Mouse (Mus musculus) hindbrain, embryonic 15.5 days (tissue): ENCODE results near the gene Dvl1. TPM values are rescaled to one million over a fixed set of nuclear protein-coding genes. Genes with fewer than 3 reads are reported as not detected.
A peak's percentile ranks its signal among the peaks of the same experiment; 100 is the strongest.

Experiments
- ATAC-seq: fragments of 200-750 bp; cut with Nextera tagmentation; 2 replicates; pipeline ENCODE4 v1.8.0; 2017; ENCODE audit warnings: low read depth, moderate number of reproducible peaks, moderate TSS enrichment; ENCODE audit not compliant: low FRiP score
- H3K27ac ChIP-seq: fragments of 300-500 bp; sonication (generic); replicated peaks from 2 replicates; pipeline ENCODE4 v1.5.1; 2015; ENCODE audit warnings: mild to moderate bottlenecking, inconsistent platforms
- H3K27me3 ChIP-seq: fragments of 300-500 bp; sonication (generic); 2 replicates; pipeline ENCODE4 v1.6.1; 2015; ENCODE audit warnings: control low read depth, inconsistent platforms
- H3K36me3 ChIP-seq: fragments of 300-500 bp; sonication (generic); 2 replicates; pipeline ENCODE4 v1.6.1; 2015; ENCODE audit warnings: control low read depth, inconsistent platforms
- H3K4me1 ChIP-seq: fragments of 300-500 bp; sonication (generic); replicated peaks from 2 replicates; pipeline ENCODE4 v1.6.1; 2015; ENCODE audit warnings: control low read depth, inconsistent platforms
- H3K4me2 ChIP-seq: fragments of 300-500 bp; sonication (generic); 2 replicates; pipeline ENCODE4 v1.6.1; 2015; ENCODE audit warnings: moderate library complexity, mild to moderate bottlenecking, inconsistent platforms
- H3K4me3 ChIP-seq: fragments of 300-500 bp; sonication (generic); 2 replicates; pipeline ENCODE4 v1.5.1; 2015; ENCODE audit warnings: mild to moderate bottlenecking, inconsistent platforms
- H3K9ac ChIP-seq: fragments of 300-500 bp; sonication (generic); 2 replicates; pipeline ENCODE4 v1.6.1; 2015; ENCODE audit warnings: inconsistent platforms
- H3K9me3 ChIP-seq: fragments of 300-500 bp; sonication (generic); 2 replicates; pipeline ENCODE4 v1.6.1; 2016; ENCODE audit warnings: control low read depth, inconsistent platforms
- WGBS: fragments of 180-500 bp; shearing (Covaris S2); methylation state at CpG from one replicate; pipeline ENCODE4 v1.1.7; 2015; 5-methylcytosine and 5-hydroxymethylcytosine counted together
- polyA plus RNA-seq: library from polyadenylated mRNA; unstranded; fragments of >200 nt; fragmentation: Nextera tagmentation; extraction: Ambion mirVana; gene quantifications from 2 replicates; pipeline ENCODE4 v1.2.1, GENCODE M21; 2015

The Dvl1 gene
- 30.8 and 32.8 TPM in 2 replicates for polyA plus RNA-seq

- peak; percentile 88 for ATAC-seq
- H3K4me2 ChIP-seq: peak within 1 kb of the TSS; percentile 84
- H3K27me3 ChIP-seq: no peaks in the 10 kb centered on the region
- peak within 1 kb of the TSS; percentile 96 for H3K9ac ChIP-seq
- H3K4me1 ChIP-seq: peaks cover 45% of the 10 kb centered on the region
- WGBS: 5% methylated on average over 28 of the region's 65 CpGs
- no peaks in the 10 kb centered on the region for H3K36me3 ChIP-seq
- H3K9me3 ChIP-seq: no peaks in the 10 kb centered on the region
- H3K4me3 ChIP-seq: peak within 1 kb of the TSS; percentile 51
- H3K27ac ChIP-seq: peak within 1 kb of the TSS; percentile 85
Observed at GRCm38 (mm10) chr4:155846871-155847578, at the start of gene Dvl1. Gene Dvl1 (plus strand): TSS chr4:155847402.

- Histone ChIP-seq H3K9me3 (no peaks in the 10 kb centered on the region), H3K4me1 (peaks cover 23% of the 10 kb centered on the region), H3K27me3 (0 out of 2 replicates have a peak, but pooled peaks cover 2% of the 10 kb centered on the region), H3K36me3 (peaks cover 3% of the 10 kb centered on the region; the same call in 1 of the 2 replicates), H3K27ac (no peak overlapping the region), H3K4me3 (no peak overlapping the region), H3K9ac (no peak overlapping the region), H3K4me2 (no peak overlapping the region)
- no peak for ATAC-seq
- 81% methylated on average over 1 of the region's 1 CpGs for WGBS
Observed at GRCm38 (mm10) chr4:155802075-155802474, 45.1 kb upstream of the Dvl1 start.

GRCm38 (mm10) chr4:155802741-155803339 lies 44.4 kb upstream of the Dvl1 start, which contains the start of gene Mrpl20:
Gene Mrpl20 (plus strand): TSS chr4:155802878.
- peak within 1 kb of the TSS; percentile 57 for H3K9ac ChIP-seq
- H3K27me3 ChIP-seq: 0 out of 2 replicates have a peak, but pooled peaks cover 2% of the 10 kb centered on the region
- H3K36me3 ChIP-seq: peaks cover 9% of the 10 kb centered on the region
- peak within 1 kb of the TSS; percentile 61 for H3K27ac ChIP-seq
- peaks cover 23% of the 10 kb centered on the region for H3K4me1 ChIP-seq
- H3K9me3 ChIP-seq: no peaks in the 10 kb centered on the region
- H3K4me3 ChIP-seq: peak within 1 kb of the TSS; percentile 58
- peak within 1 kb of the TSS; percentile 83 for H3K4me2 ChIP-seq
- ATAC-seq: peak; percentile 73; the same call in 1 of the 2 replicates
- WGBS: 6% methylated on average over 12 of the region's 12 CpGs

- H3K27ac ChIP-seq: peak overlapping the region; percentile 61
- H3K4me2 ChIP-seq: peak overlapping the region; percentile 83
- H3K9me3 ChIP-seq: no peaks in the 10 kb centered on the region
- 0 out of 2 replicates have a peak, but pooled peaks cover 2% of the 10 kb centered on the region for H3K27me3 ChIP-seq
- H3K4me1 ChIP-seq: peaks cover 23% of the 10 kb centered on the region
- H3K36me3 ChIP-seq: peaks cover 16% of the 10 kb centered on the region
- peak; percentile 98 for ATAC-seq
- H3K4me3 ChIP-seq: peak overlapping the region; percentile 58
- H3K9ac ChIP-seq: peak overlapping the region; percentile 57
- under 1% methylated on average over 58 of the region's 58 CpGs for WGBS
Observed at GRCm38 (mm10) chr4:155803340-155804041, 43.7 kb upstream of the Dvl1 start.

- no peak overlapping the region for H3K4me3 ChIP-seq
- H3K9me3 ChIP-seq: no peaks in the 10 kb centered on the region
- peaks cover 28% of the 10 kb centered on the region for H3K4me1 ChIP-seq
- no peak overlapping the region for H3K27ac ChIP-seq
- no peak overlapping the region for H3K9ac ChIP-seq
- H3K36me3 ChIP-seq: peaks cover 40% of the 10 kb centered on the region
- H3K4me2 ChIP-seq: no peak overlapping the region
- WGBS: 89% methylated on average over 3 of the region's 3 CpGs
- ATAC-seq: no peak
- H3K27me3 ChIP-seq: no peaks in the 10 kb centered on the region
Observed at GRCm38 (mm10) chr4:155807841-155808240, 39.4 kb upstream of the Dvl1 start.

GRCm38 (mm10) chr4:155811929-155812664 lies 35.1 kb upstream of the Dvl1 start, which contains the start of gene Ccnl2:
Gene Ccnl2 (plus strand): TSS chr4:155812489.
- under 1% methylated on average over 58 of the region's 60 CpGs for WGBS

GRCm38 (mm10) chr4:155812665-155813181 lies 34.5 kb upstream of the Dvl1 start:
- peak overlapping the region; percentile 83 for H3K4me2 ChIP-seq
- H3K4me3 ChIP-seq: peak overlapping the region; percentile 96
- no peaks in the 10 kb centered on the region for H3K9me3 ChIP-seq
- peak overlapping the region; percentile 92 for H3K27ac ChIP-seq
- peaks cover 60% of the 10 kb centered on the region for H3K36me3 ChIP-seq
- H3K4me1 ChIP-seq: peaks cover 31% of the 10 kb centered on the region
- H3K9ac ChIP-seq: peak overlapping the region; percentile 97
- under 1% methylated on average over 49 of the region's 49 CpGs for WGBS
- H3K27me3 ChIP-seq: no peaks in the 10 kb centered on the region
- peak; percentile 63 for ATAC-seq

More at GRCm38 (mm10) chr4:155811929-155812664, 35.1 kb upstream of the Dvl1 start, which contains the start of gene Ccnl2:
- Histone ChIP-seq H3K4me3 (peak within 1 kb of the TSS; percentile 96), H3K27ac (peak within 1 kb of the TSS; percentile 92), H3K9ac (peak within 1 kb of the TSS; percentile 97), H3K9me3 (no peaks in the 10 kb centered on the region), H3K27me3 (no peaks in the 10 kb centered on the region), H3K36me3 (peaks cover 59% of the 10 kb centered on the region), H3K4me2 (peak within 1 kb of the TSS; percentile 83), H3K4me1 (peaks cover 31% of the 10 kb centered on the region)
- peak; percentile 99 for ATAC-seq

- 73% methylated on average over 4 of the region's 4 CpGs for WGBS
Observed at GRCm38 (mm10) chr4:155817533-155817932, 29.7 kb upstream of the Dvl1 start.

GRCm38 (mm10) chr4:155821025-155821424 lies 26.2 kb upstream of the Dvl1 start:
- Histone ChIP-seq H3K4me1 (no peaks in the 10 kb centered on the region), H3K27ac (no peak overlapping the region)
- WGBS: 75% methylated on average over 7 of the region's 7 CpGs

More at GRCm38 (mm10) chr4:155817533-155817932, 29.7 kb upstream of the Dvl1 start:
- H3K4me3 ChIP-seq: no peak overlapping the region
- no peak for ATAC-seq
- H3K4me2 ChIP-seq: no peak overlapping the region
- no peak overlapping the region for H3K27ac ChIP-seq
- no peaks in the 10 kb centered on the region for H3K27me3 ChIP-seq
- peaks cover 74% of the 10 kb centered on the region for H3K36me3 ChIP-seq
- H3K9ac ChIP-seq: no peak overlapping the region
- peaks cover 22% of the 10 kb centered on the region for H3K4me1 ChIP-seq
- no peaks in the 10 kb centered on the region for H3K9me3 ChIP-seq

GRCm38 (mm10) chr4:155823443-155823842 lies 23.8 kb upstream of the Dvl1 start:
- Histone ChIP-seq H3K36me3 (peaks cover 85% of the 10 kb centered on the region), H3K4me3 (no peak overlapping the region), H3K4me1 (no peaks in the 10 kb centered on the region), H3K27me3 (no peaks in the 10 kb centered on the region), H3K9me3 (no peaks in the 10 kb centered on the region), H3K4me2 (no peak overlapping the region), H3K27ac (no peak overlapping the region), H3K9ac (no peak overlapping the region)
- ATAC-seq: no peak
- WGBS: 95% methylated on average over 16 of the region's 16 CpGs

More at GRCm38 (mm10) chr4:155821025-155821424, 26.2 kb upstream of the Dvl1 start:
- no peaks in the 10 kb centered on the region for H3K9me3 ChIP-seq
- ATAC-seq: no peak
- no peak overlapping the region for H3K4me2 ChIP-seq
- no peak overlapping the region for H3K9ac ChIP-seq
- peaks cover 94% of the 10 kb centered on the region for H3K36me3 ChIP-seq
- H3K4me3 ChIP-seq: no peak overlapping the region
- H3K27me3 ChIP-seq: no peaks in the 10 kb centered on the region

- no peak overlapping the region for H3K27ac ChIP-seq
- no peak for ATAC-seq
- H3K9me3 ChIP-seq: no peaks in the 10 kb centered on the region
- H3K9ac ChIP-seq: no peak overlapping the region
- no peaks in the 10 kb centered on the region for H3K27me3 ChIP-seq
- no peak overlapping the region for H3K4me3 ChIP-seq
- no peak overlapping the region for H3K4me2 ChIP-seq
- peaks cover 23% of the 10 kb centered on the region for H3K36me3 ChIP-seq
- WGBS: 92% methylated on average over 4 of the region's 4 CpGs
- peaks cover 24% of the 10 kb centered on the region for H3K4me1 ChIP-seq
Observed at GRCm38 (mm10) chr4:155829866-155830265, 17.3 kb upstream of the Dvl1 start.
